Mouse (Mus musculus) adrenal gland, adult 18-20 months (tissue): ENCODE data around the gene Ngf. TPM values are rescaled to one million over a fixed set of nuclear protein-coding genes. Genes with fewer than 3 reads are reported as not detected.

Experiments
- DNase-seq, 2 experiments: peaks; one replicate each; pipeline ENCODE4 v3.0.0; 2021 to 2022; ENCODE audit warnings: low spot score in 2 of 2
- long read RNA-seq, 2 experiments: library from polyadenylated mRNA; stranded (forward); transcript quantifications; one replicate each; pipeline ENCODE4 v2.0.0; 2021
- total RNA-seq, 2 experiments: library from RNA; stranded (reverse); gene quantifications; 1 replicate in 1 of 2; 2 replicates in 1 of 2; pipeline ENCODE4 v1.2.3; 2021

The Ngf gene
- 1 to 10 TPM; 2.1 to 3.3 TPM for total RNA-seq
- long read RNA-seq, experiment 1, result 0 reads
- long read RNA-seq, experiment 2, result 0 reads

- DNase-seq, result no peak
Observed at GRCm38 (mm10) chr3:102469713-102470448, at the start of gene Ngf. TSS of gene Ngf (plus strand) at chr3:102469919.

- no peak for DNase-seq
Observed at GRCm38 (mm10) chr3:102445567-102445966, 24.2 kb upstream of the Ngf start.

DNA sequence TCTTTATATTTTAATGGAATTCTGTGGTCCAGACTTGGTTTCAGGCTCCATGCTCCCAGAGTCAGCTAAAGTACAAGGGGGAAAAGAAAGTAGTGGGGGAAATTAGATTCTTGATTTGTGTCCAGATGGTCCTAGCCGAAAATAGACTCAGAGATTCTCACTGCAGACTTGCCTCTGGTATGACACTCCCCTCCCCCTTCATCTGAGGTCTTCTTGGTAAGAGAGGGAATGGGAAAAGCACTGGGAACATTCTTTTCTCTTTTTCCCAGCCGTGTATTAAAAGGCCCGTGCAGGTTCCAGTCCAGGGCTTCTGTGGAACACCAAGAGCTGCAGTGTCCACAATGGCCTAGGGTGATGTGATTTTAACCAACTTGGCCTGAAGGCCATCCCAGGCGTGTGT, 23.0 kb upstream of the Ngf start:
- no peak for DNase-seq

DNA sequence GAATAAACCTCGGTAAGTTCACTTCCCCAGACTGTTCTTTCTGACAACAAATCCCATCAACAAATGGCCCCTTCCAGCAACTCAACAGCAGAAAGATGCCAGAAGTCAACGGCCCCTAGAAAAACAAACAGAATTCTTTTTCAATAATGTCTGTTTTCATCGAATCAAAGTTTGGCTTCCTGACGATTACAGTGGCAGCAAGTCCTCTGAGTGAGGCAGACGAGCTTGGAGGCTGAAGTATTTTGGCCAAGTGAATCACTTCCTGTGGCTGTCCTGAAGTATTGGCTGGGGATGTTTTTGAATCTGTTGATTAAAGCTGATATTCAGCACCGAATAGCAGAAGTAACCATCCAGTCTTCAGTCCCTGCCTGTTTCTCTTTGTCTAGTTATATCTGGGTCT, 15.2 kb upstream of the Ngf start:
- no peak for DNase-seq

DNA sequence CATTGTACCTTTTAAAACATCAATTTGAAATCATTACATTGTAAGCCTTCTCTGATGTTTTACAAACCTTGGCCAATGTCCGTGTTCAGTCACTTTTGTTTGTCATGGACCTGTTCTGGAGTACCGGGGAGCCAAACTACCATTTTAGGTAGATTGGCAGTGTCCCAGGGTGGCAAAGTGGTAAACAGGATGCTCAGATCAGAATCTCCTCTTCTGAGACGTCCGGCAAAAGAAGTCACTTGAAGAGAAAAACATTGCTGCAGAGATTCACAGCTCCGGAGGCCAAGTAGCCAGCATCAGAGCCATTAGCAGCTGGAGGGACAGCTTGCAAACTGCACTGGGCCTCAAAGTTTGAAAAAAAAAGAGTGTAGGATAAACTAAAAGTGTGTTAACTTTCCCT, 9.2 kb upstream of the Ngf start:
- no peak for DNase-seq

GRCm38 (mm10) chr3:102460986-102461385, 8.7 kb upstream of the Ngf start:
- DNase-seq, result no peak

- no peak for DNase-seq
Observed at GRCm38 (mm10) chr3:102462703-102463336, 6.9 kb upstream of the Ngf start.

GRCm38 (mm10) chr3:102463339-102463738, 6.4 kb upstream of the Ngf start:
- DNase-seq, result no peak

DNA sequence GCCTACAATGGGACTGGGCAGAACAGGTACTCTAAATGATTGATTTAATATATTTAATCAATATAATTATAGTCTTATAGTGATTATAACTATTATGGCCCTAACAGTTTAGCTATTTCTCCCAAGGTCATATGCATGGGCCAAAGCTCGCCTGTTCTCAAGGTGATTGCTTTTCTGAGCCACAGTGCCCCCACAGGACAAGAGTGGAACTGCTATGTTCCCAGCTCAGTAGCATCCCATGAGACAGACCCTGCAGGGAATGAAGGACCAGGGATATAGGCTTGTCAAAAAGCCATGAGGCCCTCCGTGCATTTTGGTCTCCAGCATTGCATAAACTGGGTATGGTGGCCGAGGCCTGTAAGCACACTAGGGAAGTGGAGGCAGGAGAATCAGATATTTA, 3.1 kb upstream of the Ngf start:
- DNase-seq, result peak; percentile 52 to 58

- DNase-seq, result no peak
Observed at GRCm38 (mm10) chr3:102467121-102467520, 2.6 kb upstream of the Ngf start.

DNA sequence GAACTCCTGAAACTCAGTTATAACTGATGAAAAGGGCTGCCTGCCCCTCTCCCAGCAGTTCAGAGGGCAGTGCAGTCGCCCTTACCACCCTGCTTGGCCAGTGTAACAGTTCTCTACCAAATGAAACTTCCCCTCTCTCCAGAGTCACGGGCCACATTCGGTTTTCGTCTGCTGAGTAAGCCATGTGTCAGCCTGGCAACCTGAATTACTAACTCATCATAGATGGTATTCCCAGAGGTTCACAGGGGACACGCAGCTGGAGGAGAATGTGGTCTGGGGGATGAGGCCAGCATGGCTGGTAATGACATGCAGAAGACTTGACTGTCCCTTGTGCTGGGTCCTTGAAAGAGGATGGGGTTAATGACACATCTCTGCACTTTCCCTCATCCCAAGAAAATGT, 1.5 kb downstream of the Ngf start:
- DNase-seq, result no peak

GRCm38 (mm10) chr3:102471799-102472198, 2.1 kb downstream of the Ngf start:
- DNase-seq, result no peak

GRCm38 (mm10) chr3:102474275-102475155, 4.8 kb downstream of the Ngf start:
- DNase-seq, result no peak

- DNase-seq, result no peak
Observed at GRCm38 (mm10) chr3:102477917-102478694, 8.4 kb downstream of the Ngf start.

DNA sequence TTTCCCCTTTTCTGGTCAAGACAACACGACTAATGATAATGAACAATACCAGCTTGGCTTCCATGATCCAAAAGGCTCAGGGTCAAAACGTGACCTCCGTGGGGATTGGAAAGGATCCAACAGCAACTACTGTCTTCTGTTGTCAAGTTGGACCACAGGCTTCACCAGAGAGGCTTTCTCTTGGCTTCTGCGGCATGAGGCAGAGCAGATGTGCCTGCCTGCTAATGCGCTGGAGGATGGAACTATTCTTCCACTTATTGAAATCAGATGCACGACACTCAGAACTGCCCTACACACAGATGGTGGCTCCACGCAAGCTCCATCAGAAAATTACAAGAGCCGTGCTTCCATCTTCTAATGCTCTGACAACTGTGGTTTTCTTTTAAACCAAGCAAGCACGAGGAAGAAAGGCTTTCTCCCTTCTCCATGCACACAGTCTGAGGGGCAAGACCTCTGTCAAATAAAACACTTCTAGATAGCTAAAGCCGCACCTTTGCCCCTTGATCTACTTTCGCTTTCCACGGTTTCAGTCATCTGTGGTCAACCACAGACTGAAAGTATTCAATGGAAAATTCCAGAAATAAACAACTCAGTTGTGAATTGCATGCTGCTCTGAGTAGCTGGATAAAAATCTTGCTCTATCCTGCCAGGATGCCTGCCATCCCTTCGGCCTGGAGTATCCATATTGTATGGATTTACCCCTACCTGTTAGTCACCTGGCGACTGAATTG, 20.8 kb downstream of the Ngf start:
- DNase-seq, result no peak

DNA sequence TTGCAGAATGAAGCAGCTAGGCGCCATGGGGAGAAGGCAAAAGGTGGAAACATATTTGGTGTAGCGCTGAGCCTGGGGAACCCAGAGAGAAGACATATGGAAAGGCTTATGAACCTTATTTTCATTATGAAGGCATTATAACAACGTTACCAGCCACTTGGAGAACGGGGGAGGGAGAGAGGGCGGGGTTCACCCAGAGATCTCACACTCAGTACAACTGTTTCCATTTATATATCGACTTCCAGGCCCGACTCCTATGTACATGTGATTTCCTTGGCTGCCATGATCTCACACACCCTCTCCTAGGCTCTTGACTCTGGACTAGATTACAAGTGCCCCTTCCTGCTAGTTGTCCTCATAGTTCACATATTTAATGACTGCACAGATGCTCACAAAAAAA, 28.4 kb downstream of the Ngf start:
- no peak for DNase-seq

- DNase-seq, result no peak
Observed at GRCm38 (mm10) chr3:102498931-102499330, 29.2 kb downstream of the Ngf start.

GRCm38 (mm10) chr3:102500031-102500430, 30.3 kb downstream of the Ngf start:
- DNase-seq, result no peak

GRCm38 (mm10) chr3:102501186-102501585, 31.5 kb downstream of the Ngf start:
- no peak for DNase-seq

DNA sequence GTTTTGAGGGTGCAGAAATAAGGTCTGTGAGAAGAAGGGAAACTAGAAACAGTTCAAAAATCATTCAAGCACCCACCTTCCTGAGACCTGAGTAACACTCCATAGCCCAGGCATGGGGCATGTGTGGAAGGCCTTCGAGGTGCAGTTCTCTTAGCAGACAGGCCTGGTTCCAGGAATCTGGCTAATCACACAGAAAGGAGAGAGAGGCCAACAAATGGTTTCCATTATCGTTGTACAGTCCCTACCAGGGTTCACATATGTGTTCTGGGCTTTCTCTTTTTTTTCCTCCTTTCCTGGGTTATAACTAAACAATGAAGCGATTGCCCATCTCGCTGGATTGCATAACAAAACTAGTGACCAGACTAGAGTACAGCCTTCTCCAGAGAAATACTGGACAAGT, 35.4 kb downstream of the Ngf start:
- DNase-seq, result no peak
